In genomic region chr11:62249266-62250037, GRCm38 (mm10) we compare ENCODE assay signal across 8 mouse cellular contexts. TPM values are rescaled to one million over a fixed set of nuclear protein-coding genes. Genes with fewer than 3 reads are reported as not detected.
DNase-seq lines count a peak whose midpoint lies in the region; ATAC-seq and TF ChIP-seq lines count a peak whose summit lies in the region.

No protein-coding gene starts in this region.

- TF ChIP-seq CTCF in liver, adult 2 months (IDR thresholded peaks at IDR 0.05; ENCODE audit: low read depth, low read length), result 0 out of 2 replicates have a peak, but pooled peaks have one; percentile 19

- TF ChIP-seq POLR2A in liver, adult 2 months (IDR thresholded peaks at IDR 0.05; ENCODE audit: extremely low read depth, insufficient read depth, low read length), result no peak

- peak overlapping the region; percentile 99 for H3K4me2 ChIP-seq in embryonic facial prominence, embryonic 11.5 days (ENCODE audit: low read depth, low read length)
- peak overlapping the region; percentile 99 for H3K4me2 ChIP-seq in hindbrain, embryonic 13.5 days
- H3K4me2 ChIP-seq in midbrain, embryonic 16.5 days (ENCODE audit: low read length), result peak overlapping the region; percentile 83

- no peaks in the 10 kb centered on the region for H3K79me2 ChIP-seq in liver, adult 2 months (ENCODE audit: control insufficient read depth, insufficient read depth, low read length)

- H3K4me1 ChIP-seq in embryonic facial prominence, embryonic 11.5 days (ENCODE audit: control insufficient read depth, insufficient read depth, low read length), result 0 out of 2 replicates have a peak, but pooled peaks cover 3% of the 10 kb centered on the region
- H3K4me1 ChIP-seq in hindbrain, embryonic 13.5 days (replicated peaks), result peaks cover 16% of the 10 kb centered on the region
- peaks cover 3% of the 10 kb centered on the region; the same call in 1 of the 2 replicates for H3K4me1 ChIP-seq in liver, adult 2 months (ENCODE audit: control insufficient read depth, insufficient read depth, low read length)
- peaks cover 10% of the 10 kb centered on the region; the same call in 1 of the 2 replicates for H3K4me1 ChIP-seq in midbrain, embryonic 16.5 days (ENCODE audit: control insufficient read depth, insufficient read depth, low read length)

- no peak overlapping the region for H3K27ac ChIP-seq in embryonic facial prominence, embryonic 11.5 days (replicated peaks; ENCODE audit: low read depth, low read length)
- no peak overlapping the region for H3K27ac ChIP-seq in hindbrain, embryonic 13.5 days
- no peak overlapping the region for H3K27ac ChIP-seq in liver, adult 2 months (replicated peaks; ENCODE audit: insufficient read depth, low read depth, low read length)
- no peak overlapping the region for H3K27ac ChIP-seq in midbrain, embryonic 16.5 days (ENCODE audit: low read length)

- H3K4me3 ChIP-seq in embryonic facial prominence, embryonic 11.5 days (ENCODE audit: low read depth, low read length), result peak overlapping the region; percentile 56
- H3K4me3 ChIP-seq in hindbrain, embryonic 13.5 days, result peak overlapping the region; percentile 68
- peak overlapping the region; percentile 69 for H3K4me3 ChIP-seq in liver, adult 2 months (ENCODE audit: insufficient read depth, low read depth, low read length)
- peak overlapping the region; percentile 61 for H3K4me3 ChIP-seq in midbrain, embryonic 16.5 days (ENCODE audit: low read depth, low read length)

- 3% methylated on average over 35 of the region's 35 CpGs for WGBS in embryonic facial prominence, embryonic 11.5 days
- 3% methylated on average over 35 of the region's 35 CpGs for WGBS in hindbrain, embryonic 13.5 days
- 9% methylated on average over 35 of the region's 35 CpGs for WGBS in liver, adult 2 months
- WGBS in midbrain, embryonic 16.5 days, result 2% methylated on average over 35 of the region's 35 CpGs

- DNase-seq in heart, adult 18-20 months, result peak; percentile 16 to 44
- no peak for DNase-seq in heart, postnatal 25 days (ENCODE audit: low spot score)
- peak; percentile 79 for DNase-seq in R1 (ENCODE audit: low read depth, low spot score)
- peak; percentile 47 for DNase-seq in embryonic facial prominence, embryonic 11.5 days (ENCODE audit: low spot score)
- DNase-seq in liver, adult 2 months (ENCODE audit: extremely low read depth, low read depth, low spot score), result peak; percentile 3

- peak overlapping the region; percentile 54 for H3K9ac ChIP-seq in embryonic facial prominence, embryonic 11.5 days (replicated peaks; ENCODE audit: low read length)
- H3K9ac ChIP-seq in hindbrain, embryonic 13.5 days, result peak overlapping the region; percentile 71
- H3K9ac ChIP-seq in liver, adult 2 months (ENCODE audit: low read depth, low read length), result 0 out of 2 replicates have a peak overlapping the region, but pooled peaks have one; percentile 10
- H3K9ac ChIP-seq in midbrain, embryonic 16.5 days (ENCODE audit: low read depth, low read length), result peak overlapping the region; percentile 64

- H3K27me3 ChIP-seq in embryonic facial prominence, embryonic 11.5 days (ENCODE audit: control insufficient read depth, insufficient read depth, low read length), result no peaks in the 10 kb centered on the region
- H3K27me3 ChIP-seq in hindbrain, embryonic 13.5 days, result peaks cover 40% of the 10 kb centered on the region
- H3K27me3 ChIP-seq in liver, adult 2 months (ENCODE audit: control insufficient read depth, insufficient read depth, low read length), result peaks cover 12% of the 10 kb centered on the region; the same call in 1 of the 2 replicates
- H3K27me3 ChIP-seq in midbrain, embryonic 16.5 days (ENCODE audit: control insufficient read depth, insufficient read depth, low read depth, low read length), result peaks cover 16% of the 10 kb centered on the region

- no peak for ATAC-seq in embryonic facial prominence, embryonic 11.5 days (replicated peaks; ENCODE audit: insufficient number of reproducible peaks, low FRiP score, low TSS enrichment, low read depth)
- ATAC-seq in hindbrain, embryonic 13.5 days (ENCODE audit: low FRiP score), result no peak
- ATAC-seq in midbrain, embryonic 16.5 days, result peak; percentile 37; the same call in 1 of the 2 replicates
- no peak for ATAC-seq in megakaryocyte progenitor cell, adult 5-6 weeks (replicated peaks; ENCODE audit: poor library complexity)

- H3K9me3 ChIP-seq in embryonic facial prominence, embryonic 11.5 days (replicated peaks; ENCODE audit: control insufficient read depth, low read length), result no peaks in the 10 kb centered on the region
- H3K9me3 ChIP-seq in hindbrain, embryonic 13.5 days, result no peaks in the 10 kb centered on the region
- no peaks in the 10 kb centered on the region for H3K9me3 ChIP-seq in midbrain, embryonic 16.5 days (replicated peaks; ENCODE audit: control insufficient read depth, low read length, poor library complexity, severe bottlenecking)

- intact Hi-C loops in heart, postnatal 25 days (cut with DNase I), result no loop called here

- no peaks in the 10 kb centered on the region for H3K36me3 ChIP-seq in embryonic facial prominence, embryonic 11.5 days (replicated peaks; ENCODE audit: control insufficient read depth, insufficient read depth, low read depth, low read length)
- no peaks in the 10 kb centered on the region for H3K36me3 ChIP-seq in hindbrain, embryonic 13.5 days
- no peaks in the 10 kb centered on the region for H3K36me3 ChIP-seq in liver, adult 2 months (ENCODE audit: control insufficient read depth, insufficient read depth, low read length)
- no peaks in the 10 kb centered on the region for H3K36me3 ChIP-seq in midbrain, embryonic 16.5 days (ENCODE audit: control insufficient read depth, insufficient read depth, low read length)

RNA-seq across cellular contexts. Expression of gene Adora2b, which starts 0.7 kb away (rescaled TPM):
- 1 to 10 TPM; 1.2 to 1.6 TPM for total RNA-seq in heart, adult 18-20 months (2021)
- total RNA-seq in heart, postnatal 25 days (2021), result 1 to 10 TPM in 1 of 2 experiments, under 1 TPM in 1; 0.87 to 1.1 TPM
- 8.1 and 9.8 TPM in 2 replicates for polyA plus RNA-seq in embryonic facial prominence, embryonic 11.5 days (2014; fragmentation: Nextera tagmentation; extraction: Ambion mirVana)
- 3.8 and 5.4 TPM in 2 replicates for polyA plus RNA-seq in hindbrain, embryonic 13.5 days (2015; fragmentation: Nextera tagmentation; extraction: Ambion mirVana)
- total RNA-seq in liver, adult 2 months (2014; rRNA removed), result 0.07 TPM in 1 of 2 replicates, not detected in the other
- 0.07 and 0.11 TPM in 2 replicates for polyA plus RNA-seq in liver, adult 2 months (2012; rRNA removed)
- polyA plus RNA-seq in midbrain, embryonic 16.5 days (2015; fragmentation: Nextera tagmentation; extraction: Ambion mirVana), result 3.4 and 6.0 TPM in 2 replicates
- 0.42 and 1.1 TPM in 2 replicates for total RNA-seq in megakaryocyte progenitor cell, adult 5-6 weeks (2015)
- 0.27 and 0.50 TPM in 2 replicates for total RNA-seq in megakaryocyte progenitor cell, adult 5-6 weeks (2017)

RNA-seq across cellular contexts. Expression of gene Zswim7, which starts 31.7 kb away (rescaled TPM):
- 10 to 100 TPM; 19.6 to 20.0 TPM for total RNA-seq in heart, adult 18-20 months (2021)
- 10 to 100 TPM; 11.7 to 12.0 TPM for total RNA-seq in heart, postnatal 25 days (2021)
- 24.3 and 24.6 TPM in 2 replicates for polyA plus RNA-seq in embryonic facial prominence, embryonic 11.5 days (2014; fragmentation: Nextera tagmentation; extraction: Ambion mirVana)
- polyA plus RNA-seq in hindbrain, embryonic 13.5 days (2015; fragmentation: Nextera tagmentation; extraction: Ambion mirVana), result 16.1 and 16.4 TPM in 2 replicates
- total RNA-seq in liver, adult 2 months (2014; rRNA removed), result 18.6 and 22.8 TPM in 2 replicates
- polyA plus RNA-seq in liver, adult 2 months (2012; rRNA removed), result 13.5 and 18.0 TPM in 2 replicates
- polyA plus RNA-seq in midbrain, embryonic 16.5 days (2015; fragmentation: Nextera tagmentation; extraction: Ambion mirVana), result 12.7 TPM in 2 replicates
- 7.4 and 8.9 TPM in 2 replicates for total RNA-seq in megakaryocyte progenitor cell, adult 5-6 weeks (2015)
- total RNA-seq in megakaryocyte progenitor cell, adult 5-6 weeks (2017), result 5.1 and 9.3 TPM in 2 replicates

RNA-seq across cellular contexts. Expression of gene Ttc19, which starts 31.8 kb away (rescaled TPM):
- 10 to 100 TPM; 42.8 to 46.0 TPM for total RNA-seq in heart, adult 18-20 months (2021)
- total RNA-seq in heart, postnatal 25 days (2021), result 10 to 100 TPM; 36.0 to 40.8 TPM
- polyA plus RNA-seq in embryonic facial prominence, embryonic 11.5 days (2014; fragmentation: Nextera tagmentation; extraction: Ambion mirVana), result 13.0 and 13.6 TPM in 2 replicates
- polyA plus RNA-seq in hindbrain, embryonic 13.5 days (2015; fragmentation: Nextera tagmentation; extraction: Ambion mirVana), result 37.5 and 40.2 TPM in 2 replicates
- 14.0 and 14.8 TPM in 2 replicates for total RNA-seq in liver, adult 2 months (2014; rRNA removed)
- polyA plus RNA-seq in liver, adult 2 months (2012; rRNA removed), result 8.0 and 8.2 TPM in 2 replicates
- 43.9 and 49.4 TPM in 2 replicates for polyA plus RNA-seq in midbrain, embryonic 16.5 days (2015; fragmentation: Nextera tagmentation; extraction: Ambion mirVana)
- total RNA-seq in megakaryocyte progenitor cell, adult 5-6 weeks (2015), result 7.1 and 8.5 TPM in 2 replicates
- total RNA-seq in megakaryocyte progenitor cell, adult 5-6 weeks (2017), result 12.2 and 14.0 TPM in 2 replicates

Comparison
In these comparisons a context has a peak if more than half of its experiments do, and no peak if none do; other contexts are left out.
1. H3K9ac ChIP-seq: peak in every context shown above with its lines; median percentile 71 in hindbrain, embryonic 13.5 days; 64 in midbrain, embryonic 16.5 days; 54 in embryonic facial prominence, embryonic 11.5 days; 10 in liver, adult 2 months.